Mouse (Mus musculus) MEL (cell line): ENCODE results near the gene Ppp2r2c.

Source experiments
- CTCF ChIP-seq, 3 experiments: IDR thresholded peaks in 2 of 3; conservative IDR thresholded peaks in 1 of 3; 2 replicates each; pipeline ENCODE4 v1.5.1; 2011 to 2012; ENCODE audit warnings: low read length in 3 of 3, low read depth in 2 of 3, mild to moderate bottlenecking in 2 of 3, improper control_type of control experiment in 1 of 3, inconsistent platforms in 1 of 3, mixed read lengths in 1 of 3, moderate library complexity in 1 of 3; ENCODE audit not compliant: control insufficient read depth in 1 of 3, insufficient read depth in 1 of 3, poor library complexity in 1 of 3, severe bottlenecking in 1 of 3
- EP300 ChIP-seq, 2 experiments: IDR thresholded peaks; 2 replicates each; pipeline ENCODE4 v1.6.1; 2011; ENCODE audit warnings: improper control_type of control experiment in 2 of 2, low read length in 2 of 2, low read depth in 1 of 2, mild to moderate bottlenecking in 1 of 2
- GABPA ChIP-seq: IDR thresholded peaks from 2 replicates; pipeline ENCODE4 v1.6.1; 2012; ENCODE audit warnings: low read depth, mild to moderate bottlenecking, inconsistent platforms, low read length, improper control_type of control experiment, moderate library complexity
- GATA1 ChIP-seq: IDR thresholded peaks from 2 replicates; pipeline ENCODE4 v1.6.1; 2011; ENCODE audit warnings: low read depth, low read length, improper control_type of control experiment
- MAX ChIP-seq: IDR thresholded peaks from 2 replicates; pipeline ENCODE4 v1.6.1; 2011; ENCODE audit warnings: low read length, improper control_type of control experiment
- MAZ ChIP-seq: IDR thresholded peaks from 2 replicates; pipeline ENCODE4 v1.6.1; 2012; ENCODE audit warnings: low read depth, mild to moderate bottlenecking, inconsistent platforms, low read length, improper control_type of control experiment
- POLR2A ChIP-seq, 2 experiments: IDR thresholded peaks; 2 replicates each; pipeline ENCODE4 v1.6.1; 2011 to 2012; ENCODE audit warnings: low read length in 2 of 2, mild to moderate bottlenecking in 2 of 2, control low read depth in 1 of 2, improper control_type of control experiment in 1 of 2, low read depth in 1 of 2, moderate library complexity in 1 of 2; ENCODE audit not compliant: control insufficient read depth in 1 of 2, insufficient read depth in 1 of 2, poor library complexity in 1 of 2
- RAD21 ChIP-seq: IDR thresholded peaks from 2 replicates; pipeline ENCODE4 v1.6.1; 2011; ENCODE audit warnings: mild to moderate bottlenecking, low read depth, low read length, improper control_type of control experiment
- TAL1 ChIP-seq: IDR thresholded peaks from 2 replicates; pipeline ENCODE4 v1.6.1; 2012; ENCODE audit warnings: mild to moderate bottlenecking, inconsistent platforms, low read length, moderate library complexity, mixed read lengths
- ZC3H11A ChIP-seq: IDR thresholded peaks from 2 replicates; pipeline ENCODE4 v1.6.1; 2012; ENCODE audit warnings: low read depth, mild to moderate bottlenecking, inconsistent platforms, low read length, improper control_type of control experiment

- TF ChIP-seq GABPA (no peak), TAL1 (no peak), GATA1 (no peak), POLR2A (IDR thresholded peaks at IDR 0.05; ENCODE audit: control insufficient read depth in 1 of 2, insufficient read depth in 1 of 2, low read depth in 1 of 2, low read length in 2 of 2, poor library complexity in 1 of 2) (no peak), CTCF (IDR thresholded peaks at IDR 0.05 in 2 of 3, conservative IDR thresholded peaks at IDR 0.05 in 1 of 3; ENCODE audit: control insufficient read depth in 1 of 3, insufficient read depth in 1 of 3, low read depth in 2 of 3, low read length in 3 of 3, poor library complexity in 1 of 3, severe bottlenecking in 1 of 3) (no peak), RAD21 (no peak), MAX (no peak), EP300 (IDR thresholded peaks at IDR 0.05; ENCODE audit: low read depth in 1 of 2, low read length in 2 of 2) (no peak), ZC3H11A (no peak), MAZ (no peak)
Measured at GRCm38 (mm10) chr5:36979631-36980030, 111.3 kb downstream of the Ppp2r2c start.
